Mouse (Mus musculus) kidney, postnatal 36 days (tissue): ENCODE measurements around the gene Vtn.
A peak's percentile ranks its signal among the peaks of the same experiment; 100 is the strongest.

ENCODE experiments used
- DNase-seq, 2 experiments: peaks; one replicate each; pipeline ENCODE4 v3.0.0; 2021 to 2022; ENCODE audit warnings: mixed read lengths in 2 of 2

Gene Vtn

GRCm38 (mm10) chr11:78536080-78536689, 37.3 kb downstream of the Vtn start, which contains the start of the genes Tnfaip1 and Ift20:
Gene Tnfaip1, minus strand, starts transcription at chr11:78536332.
Gene Ift20, plus strand, starts transcription at chr11:78536361.
- DNase-seq = peak; percentile 99 to 100

DNA sequence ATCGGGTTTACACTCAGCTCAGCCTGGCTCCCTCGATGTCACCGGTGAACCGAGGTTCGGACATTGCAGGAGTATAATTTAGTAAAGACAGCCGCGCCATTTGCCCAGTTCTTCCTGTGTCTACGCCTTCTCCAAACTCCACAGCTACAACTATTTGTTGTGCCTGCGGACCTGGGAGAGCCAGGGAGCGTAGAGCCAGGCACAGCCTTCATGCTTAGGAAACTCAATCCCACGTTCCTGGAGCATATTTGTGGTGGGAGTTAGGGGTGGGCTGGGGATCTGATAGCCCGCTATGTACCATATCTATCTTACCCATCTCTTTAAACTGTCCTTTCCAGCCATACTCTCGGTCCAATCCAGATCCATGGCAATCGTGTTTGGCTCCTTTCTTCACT, 37.8 kb downstream of the Vtn start:
- DNase-seq = no peak

GRCm38 (mm10) chr11:78540358-78540757, 41.5 kb downstream of the Vtn start:
- peak in 1 of 2 experiments; percentile 45 for DNase-seq

GRCm38 (mm10) chr11:78544449-78545111, 45.7 kb downstream of the Vtn start:
- no peak for DNase-seq

DNA sequence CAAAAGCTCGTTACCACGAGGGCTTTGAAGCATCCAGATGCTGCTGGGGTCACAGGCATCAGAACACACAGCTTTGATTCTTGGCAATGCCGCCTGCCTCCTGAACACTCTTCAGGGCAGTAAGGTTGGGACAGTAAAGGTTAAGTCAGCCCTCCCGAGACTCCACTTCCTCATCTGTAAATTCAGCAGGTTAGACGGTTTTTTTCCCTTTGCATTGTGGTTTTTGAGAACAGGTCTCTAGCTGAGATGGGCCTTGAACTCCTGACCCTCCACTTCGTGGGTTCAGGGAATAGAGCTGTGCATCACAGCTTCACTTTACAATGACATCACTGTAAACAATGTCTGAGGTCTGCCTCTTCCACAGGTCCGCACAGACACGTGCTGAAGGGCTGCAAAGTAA, 46.3 kb downstream of the Vtn start:
- no peak for DNase-seq

GRCm38 (mm10) chr11:78547718-78548460, 49.0 kb downstream of the Vtn start:
- no peak for DNase-seq

DNA sequence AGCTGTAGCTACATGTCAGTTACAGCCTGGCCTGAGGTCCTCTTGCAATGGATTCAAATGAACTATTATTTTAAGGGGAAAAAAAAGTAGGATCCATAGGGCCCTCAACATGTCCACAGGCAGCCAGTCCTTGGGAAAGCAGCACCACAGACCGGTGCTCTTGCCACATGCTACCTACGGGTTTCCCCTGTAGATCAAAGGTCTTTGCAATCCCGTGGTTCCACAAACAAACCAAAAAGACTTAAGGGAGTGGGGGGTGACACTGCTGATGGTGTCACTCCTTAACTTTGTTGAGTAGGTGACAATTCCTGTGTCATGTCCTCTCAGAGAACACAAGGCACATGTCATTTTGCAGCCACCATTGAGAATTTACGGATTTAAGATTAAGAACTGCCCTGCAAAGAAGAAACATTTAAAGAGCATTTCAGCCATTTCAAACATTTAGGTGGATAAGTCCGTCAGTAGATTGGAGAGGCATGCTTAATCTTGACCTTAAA, 50.6 kb downstream of the Vtn start:
- peak; percentile 29 to 33 for DNase-seq

- DNase-seq = peak; percentile 98
Observed at GRCm38 (mm10) chr11:78550168-78551058, 51.5 kb downstream of the Vtn start, which contains the start of gene Tmem97. Gene Tmem97, minus strand, starts transcription at chr11:78550777.

DNA sequence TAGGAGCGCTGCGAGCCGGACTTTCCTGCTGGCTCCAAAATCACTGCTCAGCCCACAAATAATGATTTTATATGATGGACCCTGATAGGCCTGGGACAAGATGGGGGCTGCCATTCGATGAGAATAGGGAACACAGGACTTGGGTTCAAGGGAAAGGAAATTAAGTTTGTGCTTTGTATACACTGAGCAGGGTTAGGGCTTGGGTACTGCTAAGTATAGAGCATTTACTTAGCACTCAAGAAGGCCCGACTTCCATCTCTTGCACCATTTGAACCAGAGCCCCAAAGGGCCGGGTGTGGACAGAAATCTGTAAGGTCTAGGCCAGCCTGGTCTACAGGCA, 52.1 kb downstream of the Vtn start:
- no peak for DNase-seq
